Mouse (Mus musculus): Measurements from ENCODE around the gene Tmem256. TPM values are rescaled to one million over a fixed set of nuclear protein-coding genes. Genes with fewer than 3 reads are reported as not detected.

Gene Tmem256
- polyA plus RNA-seq, 2 experiments: 197 to 384 TPM

DNA sequence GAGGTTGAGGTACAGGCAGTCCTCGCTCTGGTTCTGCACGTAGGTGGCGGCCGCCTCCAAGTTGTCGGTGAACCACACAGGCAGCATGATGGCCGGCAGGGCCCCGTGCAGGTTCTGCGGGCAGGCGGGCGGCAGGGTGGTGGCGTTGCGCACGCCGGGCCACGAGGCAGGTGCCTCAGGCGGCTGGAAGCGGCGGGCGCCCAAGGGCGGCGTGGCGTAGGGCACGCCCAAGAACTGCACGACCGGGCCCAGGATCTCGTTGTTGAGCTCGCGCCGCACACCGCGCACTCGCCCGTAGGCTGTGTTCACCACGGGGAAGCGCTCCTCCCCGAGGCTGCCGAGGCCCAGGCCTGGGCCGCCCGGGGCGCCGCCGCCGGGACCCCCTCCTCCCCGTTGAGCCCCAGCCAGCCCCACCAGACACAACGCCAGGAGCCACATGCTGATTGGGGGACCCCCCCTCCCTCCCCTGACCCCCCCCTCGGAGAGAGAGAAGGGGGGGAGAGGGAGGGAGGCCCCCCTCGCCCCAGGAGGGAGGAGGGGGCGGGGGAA is 4.2 kb upstream of the Tmem256 start:
- Histone ChIP-seq H3K4me3 (ENCODE audit: insufficient read depth in 1 of 2, low read depth in 2 of 2, low read length in 2 of 2) (peak overlapping the region; percentile 10 to 42; a peak in 3 of 4 replicates), H3K4me1 (replicated peaks; ENCODE audit: control insufficient read depth in 2 of 2, insufficient read depth in 2 of 2, low read length in 1 of 2) (peaks cover 10 to 19% of the 10 kb centered on the region in 2 experiments), H3K27ac (no peak overlapping the region)

GRCm38 (mm10) chr11:69835326-69835965 is 2.9 kb upstream of the Tmem256 start:
- Histone ChIP-seq H3K27ac (no peak overlapping the region), H3K4me2 (ENCODE audit: low read depth) (no peak overlapping the region), H3K4me1 (replicated peaks; ENCODE audit: control insufficient read depth in 2 of 2, insufficient read depth in 2 of 2, low read length in 1 of 2) (peaks cover 14 to 25% of the 10 kb centered on the region in 2 experiments), H3K9ac (replicated peaks) (no peak overlapping the region), H3K27me3 (ENCODE audit: control insufficient read depth, insufficient read depth, low read length) (peaks cover 44% of the 10 kb centered on the region), H3K9me3 (ENCODE audit: control insufficient read depth, low read length) (no peaks in the 10 kb centered on the region), H3K4me3 (ENCODE audit: insufficient read depth in 1 of 2, low read depth in 2 of 2, low read length in 2 of 2) (no peak overlapping the region), H3K36me3 (replicated peaks; ENCODE audit: control insufficient read depth, insufficient read depth, low read depth) (no peaks in the 10 kb centered on the region)
- ATAC-seq (ENCODE audit: insufficient read depth) (no peak), DNase-seq (ENCODE audit: low read depth in 3 of 3, low spot score in 3 of 3) (no peak)
- TF ChIP-seq CTCF (IDR thresholded peaks at IDR 0.05; ENCODE audit: low read depth) (no peak), EP300 (IDR thresholded peaks at IDR 0.05; ENCODE audit: low read depth) (no peak)
- WGBS (ENCODE audit: insufficient replicate concordance): 15% methylated on average over 9 of the region's 9 CpGs

More for the DNA sequence above, 4.2 kb upstream of the Tmem256 start:
- H3K9me3 ChIP-seq (ENCODE audit: control insufficient read depth, low read length): no peaks in the 10 kb centered on the region
- WGBS (ENCODE audit: insufficient replicate concordance): 3% methylated on average over 39 of the region's 48 CpGs
- peaks cover 44% of the 10 kb centered on the region for H3K27me3 ChIP-seq (ENCODE audit: control insufficient read depth, insufficient read depth, low read length)
- TF ChIP-seq CTCF (IDR thresholded peaks at IDR 0.05; ENCODE audit: low read depth) (no peak), EP300 (IDR thresholded peaks at IDR 0.05; ENCODE audit: low read depth) (no peak)
- no peaks in the 10 kb centered on the region for H3K36me3 ChIP-seq (replicated peaks; ENCODE audit: control insufficient read depth, insufficient read depth, low read depth)
- peak; percentile 7; the same call in 1 of the 2 replicates for ATAC-seq (ENCODE audit: insufficient read depth)
- peak overlapping the region; percentile 61 for H3K9ac ChIP-seq (replicated peaks)
- H3K4me2 ChIP-seq (ENCODE audit: low read depth): peak overlapping the region; percentile 79
- DNase-seq (ENCODE audit: low read depth in 3 of 3, low spot score in 3 of 3): no peak

DNA sequence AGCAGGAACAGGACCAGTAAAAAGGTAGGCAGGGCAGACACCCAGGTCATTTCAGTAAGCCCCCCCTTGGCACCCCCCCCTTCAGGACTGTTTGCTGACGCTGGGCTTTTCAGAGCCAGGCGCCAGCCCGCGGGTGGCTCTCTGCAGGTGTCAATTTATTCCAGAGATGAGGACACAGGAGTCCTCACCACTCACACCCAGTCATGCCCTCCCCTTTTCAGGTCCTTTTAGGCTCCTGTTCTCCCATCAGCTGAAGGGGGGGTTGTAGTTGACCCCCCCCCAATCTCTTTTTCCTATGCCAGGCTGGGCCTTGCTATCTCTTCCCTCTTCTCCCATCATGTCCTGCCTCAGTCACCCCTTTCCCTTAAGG is 2.4 kb upstream of the Tmem256 start:
- WGBS (ENCODE audit: insufficient replicate concordance): 19% methylated on average over 4 of the region's 4 CpGs

DNA sequence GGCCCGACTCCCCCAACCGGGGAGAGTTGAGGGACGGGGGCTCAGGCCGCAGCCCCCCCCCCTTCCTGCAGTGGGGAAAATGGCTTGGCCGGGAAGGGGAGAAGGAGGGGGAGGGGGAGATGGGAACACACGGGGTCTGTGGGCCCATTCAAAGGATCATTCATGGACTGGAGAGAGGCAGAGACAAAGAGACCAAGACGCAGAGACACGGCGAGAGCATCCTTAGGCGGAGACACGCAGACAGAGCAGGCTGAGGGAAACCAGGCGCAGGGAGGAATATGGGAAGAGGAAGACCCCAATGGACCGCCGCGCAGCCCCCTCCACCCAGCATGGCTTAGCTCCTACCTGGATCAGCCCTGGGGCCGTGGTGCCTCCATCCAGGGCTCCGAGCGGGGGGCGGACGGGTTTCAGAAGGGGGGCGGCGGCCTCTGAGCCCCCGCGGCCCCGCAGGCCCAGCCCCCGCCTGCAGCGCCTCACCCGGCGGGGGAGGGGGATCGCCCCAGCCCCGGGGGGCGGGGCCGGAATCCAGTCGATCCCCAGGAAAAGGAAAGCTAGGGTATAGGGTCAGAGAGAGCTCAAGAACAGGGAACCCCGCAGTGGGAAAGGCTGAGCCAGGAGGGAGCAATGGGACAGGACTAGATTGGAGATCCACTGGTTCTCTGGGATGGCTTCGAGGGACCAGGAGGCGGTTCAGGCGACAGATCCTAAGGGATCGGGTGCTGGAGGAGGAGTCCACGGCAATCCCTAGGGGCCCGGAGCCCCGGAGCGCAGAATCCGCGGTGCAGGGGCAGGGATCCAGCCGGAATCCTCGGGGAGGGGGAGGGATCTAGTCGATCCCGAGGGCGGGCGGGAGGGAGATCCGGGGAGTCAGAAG is 1.4 kb upstream of the Tmem256 start:
- Histone ChIP-seq H3K27me3 (ENCODE audit: control insufficient read depth, insufficient read depth, low read length) (peaks cover 44% of the 10 kb centered on the region), H3K36me3 (replicated peaks; ENCODE audit: control insufficient read depth, insufficient read depth, low read depth) (no peaks in the 10 kb centered on the region), H3K27ac (no peak overlapping the region), H3K4me3 (ENCODE audit: insufficient read depth in 1 of 2, low read depth in 2 of 2, low read length in 2 of 2) (peak overlapping the region; percentile 67 to 88), H3K4me2 (ENCODE audit: low read depth) (peak overlapping the region; percentile 94), H3K9ac (replicated peaks) (peak overlapping the region; percentile 39), H3K9me3 (ENCODE audit: control insufficient read depth, low read length) (no peaks in the 10 kb centered on the region), H3K4me1 (replicated peaks; ENCODE audit: control insufficient read depth in 2 of 2, insufficient read depth in 2 of 2, low read length in 1 of 2) (peaks cover 14 to 23% of the 10 kb centered on the region in 2 experiments)
- WGBS (ENCODE audit: insufficient replicate concordance): 3% methylated on average over 50 of the region's 52 CpGs
- DNase-seq (ENCODE audit: low read depth in 3 of 3, low spot score in 3 of 3) (no peak), ATAC-seq (ENCODE audit: insufficient read depth) (no peak)
- TF ChIP-seq CTCF (IDR thresholded peaks at IDR 0.05; ENCODE audit: low read depth): no peak
- no peak for TF ChIP-seq EP300 (IDR thresholded peaks at IDR 0.05; ENCODE audit: low read depth)

More for the DNA sequence above, 2.4 kb upstream of the Tmem256 start:
- no peak for TF ChIP-seq CTCF (IDR thresholded peaks at IDR 0.05; ENCODE audit: low read depth)
- no peak overlapping the region for H3K4me3 ChIP-seq (ENCODE audit: insufficient read depth in 1 of 2, low read depth in 2 of 2, low read length in 2 of 2)
- H3K27ac ChIP-seq: no peak overlapping the region
- H3K9me3 ChIP-seq (ENCODE audit: control insufficient read depth, low read length): no peaks in the 10 kb centered on the region
- no peaks in the 10 kb centered on the region for H3K36me3 ChIP-seq (replicated peaks; ENCODE audit: control insufficient read depth, insufficient read depth, low read depth)
- no peak overlapping the region for H3K9ac ChIP-seq (replicated peaks)
- ATAC-seq (ENCODE audit: insufficient read depth): no peak
- no peak for DNase-seq (ENCODE audit: low read depth in 3 of 3, low spot score in 3 of 3)
- peaks cover 14 to 25% of the 10 kb centered on the region in 2 experiments for H3K4me1 ChIP-seq (replicated peaks; ENCODE audit: control insufficient read depth in 2 of 2, insufficient read depth in 2 of 2, low read length in 1 of 2)
- H3K27me3 ChIP-seq (ENCODE audit: control insufficient read depth, insufficient read depth, low read length): peaks cover 44% of the 10 kb centered on the region
- H3K4me2 ChIP-seq (ENCODE audit: low read depth): no peak overlapping the region

DNA sequence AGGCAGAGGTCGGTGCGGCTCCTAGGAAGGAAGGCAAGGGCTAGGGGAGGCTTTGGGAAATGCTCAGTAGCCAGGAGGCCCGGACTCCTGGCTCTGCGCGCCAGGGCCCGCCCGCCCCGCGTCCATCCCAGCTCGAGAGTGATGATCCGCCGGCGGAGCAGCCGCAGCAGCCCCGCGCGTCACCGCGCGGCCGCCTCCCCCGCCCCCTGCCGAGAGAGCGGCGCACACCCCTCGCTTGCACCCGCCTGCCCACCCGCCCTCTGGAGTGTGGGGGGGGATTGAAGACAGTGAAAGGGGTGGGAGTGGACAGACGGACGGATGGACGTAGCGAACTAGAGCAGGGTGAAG is 736 bp upstream of the Tmem256 start, which contains the start of gene Nlgn2:
Gene Nlgn2 (minus strand): TSS at position 181 of the 348 bp plus-strand sequence.
- peak; percentile 39 for ATAC-seq (ENCODE audit: insufficient read depth)
- TF ChIP-seq CTCF (IDR thresholded peaks at IDR 0.05; ENCODE audit: low read depth) (no peak), EP300 (IDR thresholded peaks at IDR 0.05; ENCODE audit: low read depth) (no peak)
- WGBS (ENCODE audit: insufficient replicate concordance): under 1% methylated on average over 32 of the region's 32 CpGs
- DNase-seq (ENCODE audit: low read depth in 3 of 3, low spot score in 3 of 3): no peak
- Histone ChIP-seq H3K9ac (replicated peaks) (peak within 1 kb of the TSS; percentile 81), H3K4me1 (replicated peaks; ENCODE audit: control insufficient read depth in 2 of 2, insufficient read depth in 2 of 2, low read length in 1 of 2) (peaks cover 14 to 23% of the 10 kb centered on the region in 2 experiments), H3K27me3 (ENCODE audit: control insufficient read depth, insufficient read depth, low read length) (peaks cover 44% of the 10 kb centered on the region), H3K27ac (peak within 1 kb of the TSS; percentile 76), H3K4me3 (ENCODE audit: insufficient read depth in 1 of 2, low read depth in 2 of 2, low read length in 2 of 2) (peak within 1 kb of the TSS; percentile 67 to 88), H3K9me3 (ENCODE audit: control insufficient read depth, low read length) (no peaks in the 10 kb centered on the region), H3K36me3 (replicated peaks; ENCODE audit: control insufficient read depth, insufficient read depth, low read depth) (no peaks in the 10 kb centered on the region), H3K4me2 (ENCODE audit: low read depth) (peak within 1 kb of the TSS; percentile 94)

All from liver, embryonic 14.5 days (tissue).